Mouse (Mus musculus) liver, adult 2 months (tissue): ENCODE measurements around the gene Ifit1. TPM values are rescaled to one million over a fixed set of nuclear protein-coding genes. Genes with fewer than 3 reads are reported as not detected.
A peak's percentile ranks its signal among the peaks of the same experiment; 100 is the strongest.

ENCODE experiments used
- DNase-seq: peaks from one replicate; pipeline ENCODE4 v3.0.0-alpha.2; 2011; ENCODE audit warnings: low read depth, low spot score; ENCODE audit errors: extremely low read depth
- H3K27ac ChIP-seq: fragments of 200-500 bp; replicated peaks from 2 replicates; pipeline ENCODE4 v1.5.1; 2012; ENCODE audit warnings: low read depth, mild to moderate bottlenecking, control low read depth, inconsistent platforms, low read length; ENCODE audit not compliant: insufficient read depth
- H3K27me3 ChIP-seq: fragments of 200-500 bp; 2 replicates; pipeline ENCODE4 v1.6.1; 2012; ENCODE audit warnings: mild to moderate bottlenecking, moderate library complexity, low read length, inconsistent platforms; ENCODE audit not compliant: control insufficient read depth, insufficient read depth
- H3K36me3 ChIP-seq: fragments of 200-500 bp; 2 replicates; pipeline ENCODE4 v1.6.1; 2012; ENCODE audit warnings: low read length, inconsistent platforms; ENCODE audit not compliant: control insufficient read depth, insufficient read depth
- H3K4me1 ChIP-seq: fragments of 200-500 bp; 2 replicates; pipeline ENCODE4 v1.6.1; 2011; ENCODE audit warnings: low read length; ENCODE audit not compliant: control insufficient read depth, insufficient read depth
- H3K4me3 ChIP-seq: fragments of 200-500 bp; 2 replicates; pipeline ENCODE4 v1.5.1; 2011; ENCODE audit warnings: low read depth, mild to moderate bottlenecking, control low read depth, low read length, moderate library complexity; ENCODE audit not compliant: insufficient read depth
- H3K79me2 ChIP-seq: fragments of 200-500 bp; 2 replicates; pipeline ENCODE4 v1.6.1; 2012; ENCODE audit warnings: inconsistent platforms, mild to moderate bottlenecking, low read length, moderate library complexity; ENCODE audit not compliant: control insufficient read depth, insufficient read depth
- H3K9ac ChIP-seq: fragments of 200-500 bp; 2 replicates; pipeline ENCODE4 v1.6.1; 2012; ENCODE audit warnings: low read depth, mild to moderate bottlenecking, control low read depth, inconsistent platforms, low read length
- CTCF ChIP-seq: fragments of 200-500 bp; IDR thresholded peaks from 2 replicates; pipeline ENCODE4 v1.5.1; 2011; ENCODE audit warnings: low read depth, low read length, control low read depth
- POLR2A ChIP-seq: fragments of 200-500 bp; IDR thresholded peaks from 2 replicates; pipeline ENCODE4 v1.6.1; 2011; ENCODE audit warnings: low read length, control low read depth; ENCODE audit not compliant: insufficient read depth; ENCODE audit errors: extremely low read depth
- WGBS: fragments of 180-500 bp; shearing (Covaris S2); methylation state at CpG from one replicate; pipeline ENCODE4 v1.1.7; 2018; 5-methylcytosine and 5-hydroxymethylcytosine counted together
- polyA plus RNA-seq: library from polyadenylated mRNA; depleted of rRNA; stranded (reverse); fragments of >200 nt; gene quantifications from 2 replicates; pipeline ENCODE4 v1.2.3, GENCODE M21; 2012
- total RNA-seq: library from RNA; depleted of rRNA; stranded (reverse); fragments of >200 nt; gene quantifications from 2 replicates; pipeline ENCODE4 v1.2.3, GENCODE M21; 2014

Ifit1 gene
- total and polyA plus RNA-seq, 2 experiments: 7.0 to 15.9 TPM

- H3K27me3 ChIP-seq: no peaks in the 10 kb centered on the region
- H3K27ac ChIP-seq: no peak overlapping the region
- no peaks in the 10 kb centered on the region for H3K79me2 ChIP-seq
- no peak overlapping the region for H3K9ac ChIP-seq
- DNase-seq: peak; percentile 51
- TF ChIP-seq POLR2A: no peak
- peak; percentile 87 for TF ChIP-seq CTCF
- H3K4me1 ChIP-seq: no peaks in the 10 kb centered on the region
- peaks cover 12% of the 10 kb centered on the region for H3K36me3 ChIP-seq
- H3K4me3 ChIP-seq: no peak overlapping the region
- WGBS: 4% methylated on average over 5 of the region's 5 CpGs
Observed at GRCm38 (mm10) chr19:34666127-34666526, 25.5 kb downstream of the Ifit1 start.

GRCm38 (mm10) chr19:34673476-34673875, 32.8 kb downstream of the Ifit1 start:
- no peak overlapping the region for H3K27ac ChIP-seq
- no peak overlapping the region for H3K4me3 ChIP-seq
- H3K4me1 ChIP-seq: no peaks in the 10 kb centered on the region
- 68% methylated on average over 7 of the region's 7 CpGs for WGBS
- TF ChIP-seq POLR2A (no peak), CTCF (no peak)
- H3K79me2 ChIP-seq: no peaks in the 10 kb centered on the region; the same call in 1 of the 2 replicates
- no peak for DNase-seq
- H3K27me3 ChIP-seq: no peaks in the 10 kb centered on the region
- H3K9ac ChIP-seq: no peak overlapping the region
- H3K36me3 ChIP-seq: peaks cover 46% of the 10 kb centered on the region

- Histone ChIP-seq H3K27me3 (no peaks in the 10 kb centered on the region), H3K79me2 (no peaks in the 10 kb centered on the region; the same call in 1 of the 2 replicates), H3K4me3 (no peak overlapping the region), H3K4me1 (no peaks in the 10 kb centered on the region), H3K36me3 (peaks cover 28% of the 10 kb centered on the region), H3K27ac (no peak overlapping the region), H3K9ac (no peak overlapping the region)
- no peak for TF ChIP-seq POLR2A
- TF ChIP-seq CTCF: no peak
- 89% methylated on average over 4 of the region's 4 CpGs for WGBS
- no peak for DNase-seq
Observed at GRCm38 (mm10) chr19:34678428-34678827, 37.8 kb downstream of the Ifit1 start.

- WGBS: 44% methylated on average over 1 of the region's 1 CpGs
- DNase-seq: peak; percentile 53
- H3K4me3 ChIP-seq: no peak overlapping the region
- peaks cover 4% of the 10 kb centered on the region for H3K79me2 ChIP-seq
- H3K4me1 ChIP-seq: peaks cover 6% of the 10 kb centered on the region
- H3K27ac ChIP-seq: no peak overlapping the region
- no peak overlapping the region for H3K9ac ChIP-seq
- peaks cover 15% of the 10 kb centered on the region for H3K36me3 ChIP-seq
- TF ChIP-seq CTCF (peak; percentile 88), POLR2A (no peak)
- no peaks in the 10 kb centered on the region for H3K27me3 ChIP-seq
Observed at GRCm38 (mm10) chr19:34684857-34685256, 44.2 kb downstream of the Ifit1 start.

- H3K4me3 ChIP-seq: no peak overlapping the region
- peak; percentile 98 for DNase-seq
- TF ChIP-seq POLR2A (no peak), CTCF (no peak)
- H3K36me3 ChIP-seq: peaks cover 16% of the 10 kb centered on the region
- 21% methylated on average over 1 of the region's 1 CpGs for WGBS
- peaks cover 6% of the 10 kb centered on the region for H3K4me1 ChIP-seq
- H3K27me3 ChIP-seq: no peaks in the 10 kb centered on the region
- H3K79me2 ChIP-seq: peaks cover 7% of the 10 kb centered on the region
- H3K27ac ChIP-seq: peak overlapping the region; percentile 82
- H3K9ac ChIP-seq: no peak overlapping the region
Observed at GRCm38 (mm10) chr19:34685530-34685929, 44.9 kb downstream of the Ifit1 start.

- no peak for DNase-seq
- Histone ChIP-seq H3K9ac (no peak overlapping the region), H3K36me3 (peaks cover 10% of the 10 kb centered on the region; the same call in 1 of the 2 replicates), H3K4me3 (no peak overlapping the region), H3K4me1 (0 out of 2 replicates have a peak, but pooled peaks cover 3% of the 10 kb centered on the region), H3K27ac (no peak overlapping the region), H3K79me2 (peaks cover 10% of the 10 kb centered on the region), H3K27me3 (no peaks in the 10 kb centered on the region)
- 91% methylated on average over 6 of the region's 6 CpGs for WGBS
- TF ChIP-seq CTCF: no peak
- no peak for TF ChIP-seq POLR2A
Observed at GRCm38 (mm10) chr19:34691402-34691801, 50.7 kb downstream of the Ifit1 start.
